Mouse (Mus musculus): ENCODE measurements around the gene Sod1.
A peak's percentile ranks its signal among the peaks of the same experiment; 100 is the strongest.

Gene Sod1

GRCm38 (mm10) chr16:90259623-90260022, 39.1 kb downstream of the Sod1 start:
- DNase-seq: no peak

GRCm38 (mm10) chr16:90260097-90260496, 39.5 kb downstream of the Sod1 start:
- DNase-seq: no peak

GRCm38 (mm10) chr16:90261791-90262190, 41.2 kb downstream of the Sod1 start:
- peak; percentile 74 to 76 for DNase-seq

DNA sequence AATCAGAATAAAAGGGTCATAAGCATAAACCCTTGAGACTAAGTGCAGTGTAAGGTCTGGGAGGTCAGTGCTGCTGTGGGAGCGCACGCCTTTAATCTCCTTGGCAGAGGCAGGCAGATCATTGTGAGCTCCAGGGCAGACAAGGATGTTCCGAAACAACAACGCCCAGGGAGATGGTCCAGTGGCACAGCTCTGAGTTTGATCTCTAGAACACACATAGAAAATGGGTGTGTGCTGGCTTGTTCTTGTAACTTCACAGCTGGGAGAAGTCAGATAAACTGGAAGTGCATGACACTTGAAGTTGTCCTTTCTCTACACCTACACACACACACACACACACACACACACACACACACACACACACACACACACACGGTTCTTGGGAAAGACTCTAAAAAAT, 43.5 kb downstream of the Sod1 start:
- no peak for DNase-seq

DNA sequence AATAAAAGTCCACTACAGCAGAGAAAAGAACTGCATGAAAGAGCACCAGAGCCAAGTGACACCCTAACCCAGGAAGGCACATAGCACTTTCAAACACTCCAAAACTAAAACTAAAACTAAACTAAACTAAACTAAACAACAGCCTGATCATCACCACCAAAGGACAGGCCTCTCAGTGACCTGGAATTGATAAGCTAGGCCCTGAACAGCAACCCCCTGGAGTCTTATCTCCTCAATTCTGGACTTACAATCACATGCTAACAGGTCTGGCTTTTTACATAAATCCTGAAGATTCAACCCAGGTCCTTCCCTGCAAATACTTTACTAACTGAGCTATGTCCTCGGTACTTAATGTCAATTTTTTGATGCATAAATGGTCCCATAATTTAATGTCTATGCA, 44.6 kb downstream of the Sod1 start:
- no peak for DNase-seq

DNA sequence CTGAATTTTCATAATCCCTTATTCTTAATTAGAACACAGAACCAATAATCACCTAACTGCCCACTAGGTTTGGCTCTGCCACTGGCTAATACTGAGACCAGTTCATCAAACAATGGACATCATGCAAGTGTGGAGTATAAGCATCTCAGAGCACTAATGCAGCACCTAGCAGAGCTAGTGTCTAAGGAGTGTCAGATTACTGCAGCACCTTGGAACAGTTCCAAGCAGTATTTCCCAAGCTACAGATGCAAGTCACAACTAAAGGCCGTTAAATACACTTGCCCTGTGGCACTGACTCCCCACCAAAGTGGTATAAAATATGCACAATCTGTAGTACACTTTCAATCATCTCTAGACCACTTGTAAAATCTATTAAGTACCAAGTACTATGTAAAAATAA, 46.0 kb downstream of the Sod1 start:
- no peak for DNase-seq

DNA sequence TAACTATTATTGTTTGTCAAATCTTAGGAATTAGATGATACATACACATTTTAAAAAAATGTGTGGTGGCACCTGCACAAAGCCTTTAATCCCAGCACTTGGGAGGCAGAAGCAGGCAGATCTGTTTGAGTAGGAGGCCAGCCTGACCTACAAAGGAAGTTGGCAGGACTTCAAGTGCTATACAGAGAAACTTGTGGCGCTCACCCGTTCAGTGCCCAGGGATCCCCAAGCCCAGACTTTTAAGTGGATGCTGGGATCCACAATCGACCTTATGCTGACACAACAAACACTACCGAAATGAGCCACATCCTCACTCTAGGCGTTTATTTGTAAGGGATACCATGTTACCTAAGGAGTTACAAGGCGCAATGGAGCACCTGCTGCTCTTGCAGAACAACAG, 55.0 kb downstream of the Sod1 start:
- DNase-seq: peak; percentile 17 to 26

Measured in cerebellum, adult 18-20 months (tissue).